Mouse (Mus musculus): ENCODE data around the gene Tmem30b. TPM values are rescaled to one million over a fixed set of nuclear protein-coding genes. Genes with fewer than 3 reads are reported as not detected.

Gene Tmem30b
- total RNA-seq, 1 experiment = 3.4 TPM

DNA sequence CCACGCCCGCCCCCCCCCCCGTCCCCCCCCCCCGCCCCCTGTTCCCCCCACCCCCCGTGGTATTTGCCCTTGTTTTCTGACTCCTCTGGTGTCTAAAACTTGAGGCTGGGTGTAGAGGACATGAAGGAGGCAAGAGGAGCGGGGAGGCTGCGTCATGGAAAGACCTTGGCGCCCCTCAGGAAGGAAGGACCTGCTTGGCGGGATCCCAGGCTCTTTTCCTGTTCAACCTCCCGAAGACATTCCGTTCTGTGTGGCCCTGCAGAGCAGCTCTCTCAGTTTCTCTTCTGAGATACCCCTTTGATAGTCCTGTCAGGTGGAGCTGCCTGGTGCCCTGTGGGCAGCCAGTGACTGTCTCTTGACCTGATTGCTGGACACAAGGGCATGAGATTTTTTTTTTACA, 45.4 kb upstream of the Tmem30b start:
- Histone ChIP-seq H3K9me3 (ENCODE audit: control insufficient read depth, insufficient read depth, low read depth, low read length) (no peaks in the 10 kb centered on the region), H3K27ac (ENCODE audit: insufficient read depth, low read depth, low read length, poor library complexity, severe bottlenecking) (no peak overlapping the region), H3K4me3 (ENCODE audit: insufficient read depth in 1 of 2, low read depth in 1 of 2, low read length in 2 of 2, poor library complexity in 1 of 2, severe bottlenecking in 1 of 2) (no peak overlapping the region), H3K9ac (ENCODE audit: insufficient read depth, low read depth, low read length, poor library complexity, severe bottlenecking) (no peak overlapping the region), H3K4me1 (ENCODE audit: control insufficient read depth in 2 of 2, insufficient read depth in 2 of 2, low read length in 2 of 2, poor library complexity in 1 of 2) (no peaks in the 10 kb centered on the region), H3K36me3 (ENCODE audit: control insufficient read depth, insufficient read depth, low read length, poor library complexity, severe bottlenecking) (no peaks in the 10 kb centered on the region)
- DNase-seq (ENCODE audit: low read depth, low spot score) = no peak
- no peak for TF ChIP-seq MAFK (IDR thresholded peaks at IDR 0.05; ENCODE audit: insufficient read depth, low read depth, low read length)
- no peak for TF ChIP-seq ZNF384 (IDR thresholded peaks at IDR 0.05; ENCODE audit: low read depth, low read length)
- TF ChIP-seq CHD2 (IDR thresholded peaks at IDR 0.05; ENCODE audit: low read depth, low read length) = no peak
- no peak for TF ChIP-seq ZC3H11A (IDR thresholded peaks at IDR 0.05; ENCODE audit: borderline replicate concordance, low read depth, low read length)
- no peak for TF ChIP-seq HCFC1 (IDR thresholded peaks at IDR 0.05; ENCODE audit: borderline replicate concordance, insufficient read depth, low read length)
- in situ Hi-C loops (cut with MboI; ENCODE audit: low sequenced_read_pairs in 2 of 2, unreplicated experiment in 2 of 2) = no loop called here

DNA sequence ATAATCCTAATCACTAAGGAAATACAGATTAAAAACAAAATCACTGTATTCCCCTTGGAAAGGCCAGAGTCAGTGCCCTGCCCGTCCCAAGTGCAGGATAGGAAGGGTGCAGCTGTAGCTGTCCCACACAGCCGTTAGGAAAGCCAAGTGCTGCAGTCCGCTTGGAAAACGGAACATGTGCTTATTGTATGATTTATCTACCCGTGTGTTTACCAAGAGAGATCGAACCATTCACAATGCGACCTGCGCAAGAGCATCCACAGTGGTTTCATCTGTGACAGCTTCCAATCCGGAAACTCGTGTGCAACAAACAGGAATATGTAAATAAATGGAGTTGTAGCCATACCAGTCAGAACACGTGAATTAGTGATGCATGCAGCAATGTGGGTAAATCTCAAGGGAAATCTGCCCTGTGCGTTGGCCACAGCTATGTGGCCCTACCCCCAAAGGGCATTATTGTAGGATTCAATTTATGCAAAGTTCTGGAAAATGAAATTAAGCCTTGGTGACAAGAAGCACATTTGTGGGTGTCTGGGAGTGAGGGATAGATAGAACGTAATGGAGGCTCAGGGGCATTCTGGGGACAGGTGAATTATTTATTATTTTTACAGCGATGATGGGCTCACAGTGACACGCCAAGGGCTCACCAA, 44.6 kb upstream of the Tmem30b start:
- H3K36me3 ChIP-seq (ENCODE audit: control insufficient read depth, insufficient read depth, low read length, poor library complexity, severe bottlenecking) = no peaks in the 10 kb centered on the region

DNA sequence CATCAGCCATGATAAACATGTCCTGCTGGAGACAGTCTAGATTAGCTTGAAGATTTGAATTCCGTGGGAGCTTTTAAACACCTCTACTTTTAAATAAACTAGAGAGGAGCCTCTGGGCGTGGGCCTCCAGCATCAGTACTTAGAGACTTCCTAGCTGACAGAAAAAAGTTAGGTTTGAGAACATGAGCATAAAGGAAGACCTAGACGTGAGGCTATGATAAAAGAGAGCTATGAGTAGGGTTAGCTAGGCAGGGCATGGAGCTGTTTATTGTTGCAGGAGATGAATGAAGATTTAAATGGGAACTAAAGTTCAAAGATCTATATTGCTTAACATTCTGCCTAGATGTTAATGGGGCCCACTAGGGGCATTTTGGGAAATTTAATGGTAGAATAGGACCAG, 41.1 kb upstream of the Tmem30b start:
- H3K36me3 ChIP-seq (ENCODE audit: control insufficient read depth, insufficient read depth, low read length, poor library complexity, severe bottlenecking) = no peaks in the 10 kb centered on the region
- H3K27ac ChIP-seq (ENCODE audit: insufficient read depth, low read depth, low read length, poor library complexity, severe bottlenecking) = no peak overlapping the region
- no peak overlapping the region for H3K9ac ChIP-seq (ENCODE audit: insufficient read depth, low read depth, low read length, poor library complexity, severe bottlenecking)
- in situ Hi-C loops (cut with MboI; ENCODE audit: low sequenced_read_pairs in 2 of 2, unreplicated experiment in 2 of 2) = no loop called here
- no peak overlapping the region for H3K4me3 ChIP-seq (ENCODE audit: insufficient read depth in 1 of 2, low read depth in 1 of 2, low read length in 2 of 2, poor library complexity in 1 of 2, severe bottlenecking in 1 of 2)
- DNase-seq (ENCODE audit: low read depth, low spot score) = no peak
- H3K4me1 ChIP-seq (ENCODE audit: control insufficient read depth in 2 of 2, insufficient read depth in 2 of 2, low read length in 2 of 2, poor library complexity in 1 of 2) = peaks cover 0 to 6% of the 10 kb centered on the region in 2 experiments; a peak in 1 of 4 replicates
- no peaks in the 10 kb centered on the region for H3K9me3 ChIP-seq (ENCODE audit: control insufficient read depth, insufficient read depth, low read depth, low read length)
- no peak for TF ChIP-seq ZNF384 (IDR thresholded peaks at IDR 0.05; ENCODE audit: low read depth, low read length)
- TF ChIP-seq HCFC1 (IDR thresholded peaks at IDR 0.05; ENCODE audit: borderline replicate concordance, insufficient read depth, low read length) = no peak
- no peak for TF ChIP-seq MAFK (IDR thresholded peaks at IDR 0.05; ENCODE audit: insufficient read depth, low read depth, low read length)
- TF ChIP-seq CHD2 (IDR thresholded peaks at IDR 0.05; ENCODE audit: low read depth, low read length) = no peak
- TF ChIP-seq ZC3H11A (IDR thresholded peaks at IDR 0.05; ENCODE audit: borderline replicate concordance, low read depth, low read length) = no peak

More for the DNA sequence above, 44.6 kb upstream of the Tmem30b start:
- TF ChIP-seq HCFC1 (IDR thresholded peaks at IDR 0.05; ENCODE audit: borderline replicate concordance, insufficient read depth, low read length) (no peak), MAFK (IDR thresholded peaks at IDR 0.05; ENCODE audit: insufficient read depth, low read depth, low read length) (no peak), ZC3H11A (IDR thresholded peaks at IDR 0.05; ENCODE audit: borderline replicate concordance, low read depth, low read length) (no peak), CHD2 (IDR thresholded peaks at IDR 0.05; ENCODE audit: low read depth, low read length) (no peak), ZNF384 (IDR thresholded peaks at IDR 0.05; ENCODE audit: low read depth, low read length) (no peak)
- no peak overlapping the region for H3K9ac ChIP-seq (ENCODE audit: insufficient read depth, low read depth, low read length, poor library complexity, severe bottlenecking)
- H3K9me3 ChIP-seq (ENCODE audit: control insufficient read depth, insufficient read depth, low read depth, low read length) = no peaks in the 10 kb centered on the region
- DNase-seq (ENCODE audit: low read depth, low spot score) = no peak
- peaks cover 0 to 2% of the 10 kb centered on the region in 2 experiments; a peak in 1 of 4 replicates for H3K4me1 ChIP-seq (ENCODE audit: control insufficient read depth in 2 of 2, insufficient read depth in 2 of 2, low read length in 2 of 2, poor library complexity in 1 of 2)
- in situ Hi-C loops (cut with MboI; ENCODE audit: low sequenced_read_pairs in 2 of 2, unreplicated experiment in 2 of 2) = no loop called here
- H3K4me3 ChIP-seq (ENCODE audit: insufficient read depth in 1 of 2, low read depth in 1 of 2, low read length in 2 of 2, poor library complexity in 1 of 2, severe bottlenecking in 1 of 2) = no peak overlapping the region
- no peak overlapping the region for H3K27ac ChIP-seq (ENCODE audit: insufficient read depth, low read depth, low read length, poor library complexity, severe bottlenecking)

DNA sequence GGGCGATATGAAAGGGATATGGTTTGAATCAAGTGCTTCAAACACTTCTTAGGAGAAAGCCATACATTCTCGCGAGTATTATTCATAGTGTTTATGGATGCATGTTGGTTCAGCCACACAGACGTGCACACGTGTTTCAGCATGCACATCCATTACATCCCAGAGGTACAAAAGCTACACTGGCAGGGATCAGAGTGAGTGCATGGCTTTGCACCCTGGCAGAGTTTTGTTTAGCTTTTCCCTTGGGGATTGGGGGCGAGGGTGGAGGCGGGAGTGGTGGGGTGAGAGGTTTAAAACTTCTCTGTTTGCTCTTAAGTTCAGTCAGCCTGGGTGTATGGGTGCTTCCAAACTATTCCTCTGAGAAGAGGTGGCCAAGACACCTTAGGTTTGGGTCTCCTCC, 39.7 kb upstream of the Tmem30b start:
- Histone ChIP-seq H3K4me3 (ENCODE audit: insufficient read depth in 1 of 2, low read depth in 1 of 2, low read length in 2 of 2, poor library complexity in 1 of 2, severe bottlenecking in 1 of 2) (peak overlapping the region in 1 of 2 experiments; percentile 76; a peak in 2 of 4 replicates), H3K9ac (ENCODE audit: insufficient read depth, low read depth, low read length, poor library complexity, severe bottlenecking) (no peak overlapping the region; the same call in 1 of the 2 replicates), H3K36me3 (ENCODE audit: control insufficient read depth, insufficient read depth, low read length, poor library complexity, severe bottlenecking) (no peaks in the 10 kb centered on the region), H3K4me1 (ENCODE audit: control insufficient read depth in 2 of 2, insufficient read depth in 2 of 2, low read length in 2 of 2, poor library complexity in 1 of 2) (peaks cover 0 to 6% of the 10 kb centered on the region in 2 experiments; a peak in 1 of 4 replicates), H3K27ac (ENCODE audit: insufficient read depth, low read depth, low read length, poor library complexity, severe bottlenecking) (no peak overlapping the region), H3K9me3 (ENCODE audit: control insufficient read depth, insufficient read depth, low read depth, low read length) (no peaks in the 10 kb centered on the region)
- TF ChIP-seq CHD2 (IDR thresholded peaks at IDR 0.05; ENCODE audit: low read depth, low read length) = no peak
- no peak for TF ChIP-seq HCFC1 (IDR thresholded peaks at IDR 0.05; ENCODE audit: borderline replicate concordance, insufficient read depth, low read length)
- TF ChIP-seq MAFK (IDR thresholded peaks at IDR 0.05; ENCODE audit: insufficient read depth, low read depth, low read length) = no peak
- no peak for TF ChIP-seq ZC3H11A (IDR thresholded peaks at IDR 0.05; ENCODE audit: borderline replicate concordance, low read depth, low read length)
- TF ChIP-seq ZNF384 (IDR thresholded peaks at IDR 0.05; ENCODE audit: low read depth, low read length) = no peak
- in situ Hi-C loops (cut with MboI; ENCODE audit: low sequenced_read_pairs in 2 of 2, unreplicated experiment in 2 of 2) = no loop called here
- no peak for DNase-seq (ENCODE audit: low read depth, low spot score)
